Mouse (Mus musculus): Measurements from ENCODE around the gene Gna15. TPM values are rescaled to one million over a fixed set of nuclear protein-coding genes. Genes with fewer than 3 reads are reported as not detected.
A peak's percentile ranks its signal among the peaks of the same experiment; 100 is the strongest.

Gene Gna15
- polyA plus RNA-seq, 1 experiment from 2014 or later, result 3.6 TPM

- Histone ChIP-seq H3K4me1 (ENCODE audit: control insufficient read depth, insufficient read depth, low read length) (peaks cover 25% of the 10 kb centered on the region), H3K27ac (ENCODE audit: low read length) (no peak overlapping the region), H3K9ac (replicated peaks; ENCODE audit: low read depth, low read length) (peak overlapping the region; percentile 92; the same call in 1 of the 2 replicates), H3K27me3 (ENCODE audit: control insufficient read depth, insufficient read depth, low read length) (no peaks in the 10 kb centered on the region), H3K9me3 (ENCODE audit: control insufficient read depth, low read depth, low read length) (no peaks in the 10 kb centered on the region), H3K4me2 (replicated peaks; ENCODE audit: low read depth, low read length) (peak overlapping the region; percentile 95), H3K4me3 (ENCODE audit: low read depth, low read length) (peak overlapping the region; percentile 97; the same call in 1 of the 2 replicates), H3K36me3 (ENCODE audit: control insufficient read depth, insufficient read depth, low read length) (peaks cover 14% of the 10 kb centered on the region)
- 65% methylated on average over 7 of the region's 7 CpGs for WGBS
- no peak for ATAC-seq (ENCODE audit: insufficient number of reproducible peaks, insufficient read depth, low FRiP score, low read depth)
Observed at GRCm38 (mm10) chr10:81542727-81543460, 18.9 kb upstream of the Gna15 start.

- no peak overlapping the region for H3K9ac ChIP-seq (replicated peaks; ENCODE audit: low read depth, low read length)
- peaks cover 25% of the 10 kb centered on the region for H3K4me1 ChIP-seq (ENCODE audit: control insufficient read depth, insufficient read depth, low read length)
- H3K4me3 ChIP-seq (ENCODE audit: low read depth, low read length), result no peak overlapping the region
- peaks cover 14% of the 10 kb centered on the region for H3K36me3 ChIP-seq (ENCODE audit: control insufficient read depth, insufficient read depth, low read length)
- 57% methylated on average over 10 of the region's 10 CpGs for WGBS
- H3K27ac ChIP-seq (ENCODE audit: low read length), result peak overlapping the region; percentile 61; the same call in 1 of the 2 replicates
- ATAC-seq (ENCODE audit: insufficient number of reproducible peaks, insufficient read depth, low FRiP score, low read depth), result no peak
- H3K4me2 ChIP-seq (replicated peaks; ENCODE audit: low read depth, low read length), result peak overlapping the region; percentile 1; the same call in 1 of the 2 replicates
- no peaks in the 10 kb centered on the region for H3K9me3 ChIP-seq (ENCODE audit: control insufficient read depth, low read depth, low read length)
- H3K27me3 ChIP-seq (ENCODE audit: control insufficient read depth, insufficient read depth, low read length), result no peaks in the 10 kb centered on the region
Observed at GRCm38 (mm10) chr10:81541803-81542202, 17.8 kb upstream of the Gna15 start.

GRCm38 (mm10) chr10:81541363-81541762, 17.3 kb upstream of the Gna15 start:
- 0 out of 2 replicates have a peak overlapping the region, but pooled peaks have one; percentile 1 for H3K4me2 ChIP-seq (replicated peaks; ENCODE audit: low read depth, low read length)
- H3K27ac ChIP-seq (ENCODE audit: low read length), result 0 out of 2 replicates have a peak overlapping the region, but pooled peaks have one; percentile 2
- H3K27me3 ChIP-seq (ENCODE audit: control insufficient read depth, insufficient read depth, low read length), result no peaks in the 10 kb centered on the region
- ATAC-seq (ENCODE audit: insufficient number of reproducible peaks, insufficient read depth, low FRiP score, low read depth), result no peak
- H3K4me1 ChIP-seq (ENCODE audit: control insufficient read depth, insufficient read depth, low read length), result peaks cover 25% of the 10 kb centered on the region
- H3K4me3 ChIP-seq (ENCODE audit: low read depth, low read length), result no peak overlapping the region
- H3K9me3 ChIP-seq (ENCODE audit: control insufficient read depth, low read depth, low read length), result no peaks in the 10 kb centered on the region
- H3K36me3 ChIP-seq (ENCODE audit: control insufficient read depth, insufficient read depth, low read length), result peaks cover 14% of the 10 kb centered on the region
- WGBS, result 83% methylated on average over 5 of the region's 5 CpGs
- no peak overlapping the region for H3K9ac ChIP-seq (replicated peaks; ENCODE audit: low read depth, low read length)

GRCm38 (mm10) chr10:81538321-81539048, 14.5 kb upstream of the Gna15 start:
- Histone ChIP-seq H3K4me1 (ENCODE audit: control insufficient read depth, insufficient read depth, low read length) (peaks cover 20% of the 10 kb centered on the region), H3K27me3 (ENCODE audit: control insufficient read depth, insufficient read depth, low read length) (no peaks in the 10 kb centered on the region), H3K27ac (ENCODE audit: low read length) (no peak overlapping the region), H3K9ac (replicated peaks; ENCODE audit: low read depth, low read length) (no peak overlapping the region), H3K36me3 (ENCODE audit: control insufficient read depth, insufficient read depth, low read length) (peaks cover 14% of the 10 kb centered on the region), H3K9me3 (ENCODE audit: control insufficient read depth, low read depth, low read length) (no peaks in the 10 kb centered on the region), H3K4me2 (replicated peaks; ENCODE audit: low read depth, low read length) (no peak overlapping the region), H3K4me3 (ENCODE audit: low read depth, low read length) (no peak overlapping the region)
- 83% methylated on average over 3 of the region's 3 CpGs for WGBS
- ATAC-seq (ENCODE audit: insufficient number of reproducible peaks, insufficient read depth, low FRiP score, low read depth), result no peak

- peaks cover 10% of the 10 kb centered on the region for H3K4me1 ChIP-seq (ENCODE audit: control insufficient read depth, insufficient read depth, low read length)
- WGBS, result 93% methylated on average over 2 of the region's 2 CpGs
- H3K9me3 ChIP-seq (ENCODE audit: control insufficient read depth, low read depth, low read length), result no peaks in the 10 kb centered on the region
- no peak overlapping the region for H3K4me2 ChIP-seq (replicated peaks; ENCODE audit: low read depth, low read length)
- H3K4me3 ChIP-seq (ENCODE audit: low read depth, low read length), result no peak overlapping the region
- peaks cover 23% of the 10 kb centered on the region for H3K36me3 ChIP-seq (ENCODE audit: control insufficient read depth, insufficient read depth, low read length)
- ATAC-seq (ENCODE audit: insufficient number of reproducible peaks, insufficient read depth, low FRiP score, low read depth), result no peak
- H3K27ac ChIP-seq (ENCODE audit: low read length), result no peak overlapping the region
- no peak overlapping the region for H3K9ac ChIP-seq (replicated peaks; ENCODE audit: low read depth, low read length)
- no peaks in the 10 kb centered on the region for H3K27me3 ChIP-seq (ENCODE audit: control insufficient read depth, insufficient read depth, low read length)
Observed at GRCm38 (mm10) chr10:81537429-81537828, 13.4 kb upstream of the Gna15 start.

GRCm38 (mm10) chr10:81536734-81537133, 12.7 kb upstream of the Gna15 start:
- H3K4me2 ChIP-seq (replicated peaks; ENCODE audit: low read depth, low read length), result no peak overlapping the region
- H3K36me3 ChIP-seq (ENCODE audit: control insufficient read depth, insufficient read depth, low read length), result peaks cover 28% of the 10 kb centered on the region
- ATAC-seq (ENCODE audit: insufficient number of reproducible peaks, insufficient read depth, low FRiP score, low read depth), result no peak
- peaks cover 5% of the 10 kb centered on the region; the same call in 1 of the 2 replicates for H3K4me1 ChIP-seq (ENCODE audit: control insufficient read depth, insufficient read depth, low read length)
- H3K27ac ChIP-seq (ENCODE audit: low read length), result no peak overlapping the region
- no peaks in the 10 kb centered on the region for H3K9me3 ChIP-seq (ENCODE audit: control insufficient read depth, low read depth, low read length)
- no peak overlapping the region for H3K4me3 ChIP-seq (ENCODE audit: low read depth, low read length)
- no peak overlapping the region for H3K9ac ChIP-seq (replicated peaks; ENCODE audit: low read depth, low read length)
- no peaks in the 10 kb centered on the region for H3K27me3 ChIP-seq (ENCODE audit: control insufficient read depth, insufficient read depth, low read length)
- 80% methylated on average over 6 of the region's 6 CpGs for WGBS

DNA sequence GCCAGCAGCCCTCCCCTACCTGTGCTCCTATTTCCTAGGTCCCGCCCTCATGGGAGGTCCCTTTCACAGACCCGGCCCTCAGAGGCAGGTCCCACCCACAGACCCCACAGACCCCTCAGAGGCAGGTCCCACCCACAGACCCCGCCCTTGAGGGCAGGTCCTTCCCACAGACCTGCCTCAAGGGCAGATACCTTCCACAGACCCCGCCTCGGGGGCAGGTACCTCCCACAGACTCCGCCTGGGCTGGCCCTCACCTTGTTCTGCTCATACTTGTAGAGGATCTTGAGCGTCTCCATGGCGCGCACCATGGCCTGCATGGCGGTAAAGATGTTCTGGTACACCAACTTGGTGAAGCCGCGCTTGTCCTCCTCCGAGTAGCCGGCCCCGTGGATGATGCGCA, 10.8 kb upstream of the Gna15 start:
- 0 out of 2 replicates have a peak, but pooled peaks cover 3% of the 10 kb centered on the region for H3K4me1 ChIP-seq (ENCODE audit: control insufficient read depth, insufficient read depth, low read length)
- H3K9ac ChIP-seq (replicated peaks; ENCODE audit: low read depth, low read length), result no peak overlapping the region
- H3K4me3 ChIP-seq (ENCODE audit: low read depth, low read length), result no peak overlapping the region
- H3K27ac ChIP-seq (ENCODE audit: low read length), result no peak overlapping the region
- H3K9me3 ChIP-seq (ENCODE audit: control insufficient read depth, low read depth, low read length), result no peaks in the 10 kb centered on the region
- peaks cover 42% of the 10 kb centered on the region for H3K36me3 ChIP-seq (ENCODE audit: control insufficient read depth, insufficient read depth, low read length)
- ATAC-seq (ENCODE audit: insufficient number of reproducible peaks, insufficient read depth, low FRiP score, low read depth), result peak; percentile 46; the same call in 1 of the 2 replicates
- no peaks in the 10 kb centered on the region for H3K27me3 ChIP-seq (ENCODE audit: control insufficient read depth, insufficient read depth, low read length)
- no peak overlapping the region for H3K4me2 ChIP-seq (replicated peaks; ENCODE audit: low read depth, low read length)
- 59% methylated on average over 16 of the region's 16 CpGs for WGBS

DNA sequence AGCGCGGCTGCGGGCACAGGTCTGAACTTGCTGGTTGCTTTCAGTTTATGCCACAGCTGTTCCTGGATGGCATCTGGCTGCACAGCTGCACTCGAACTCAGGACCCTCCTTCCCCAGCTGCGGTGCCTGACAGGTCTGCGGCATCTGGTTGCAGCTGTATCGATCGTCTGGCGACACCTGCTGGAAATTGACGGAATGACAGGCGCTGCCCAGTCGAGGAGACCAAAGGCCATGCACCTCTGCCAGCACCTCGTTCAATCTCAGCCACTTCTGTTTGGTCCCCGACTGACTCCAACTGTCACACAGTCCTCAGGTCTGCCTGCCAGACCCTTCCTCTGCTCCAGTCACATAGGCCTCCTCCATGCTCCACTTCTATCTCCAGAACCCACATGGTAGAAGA, 2.8 kb upstream of the Gna15 start:
- no peak overlapping the region for H3K4me3 ChIP-seq (ENCODE audit: low read depth, low read length)
- no peak for ATAC-seq (ENCODE audit: insufficient number of reproducible peaks, insufficient read depth, low FRiP score, low read depth)
- 13% methylated on average over 14 of the region's 14 CpGs for WGBS
- H3K36me3 ChIP-seq (ENCODE audit: control insufficient read depth, insufficient read depth, low read length), result peaks cover 24% of the 10 kb centered on the region
- H3K27me3 ChIP-seq (ENCODE audit: control insufficient read depth, insufficient read depth, low read length), result no peaks in the 10 kb centered on the region
- no peak overlapping the region for H3K9ac ChIP-seq (replicated peaks; ENCODE audit: low read depth, low read length)
- H3K9me3 ChIP-seq (ENCODE audit: control insufficient read depth, low read depth, low read length), result no peaks in the 10 kb centered on the region
- H3K4me1 ChIP-seq (ENCODE audit: control insufficient read depth, insufficient read depth, low read length), result 0 out of 2 replicates have a peak, but pooled peaks cover 9% of the 10 kb centered on the region
- H3K27ac ChIP-seq (ENCODE audit: low read length), result no peak overlapping the region
- no peak overlapping the region for H3K4me2 ChIP-seq (replicated peaks; ENCODE audit: low read depth, low read length)
